Mouse (Mus musculus) urinary bladder, postnatal 25 days (tissue): ENCODE data around the gene Zfp867.

Source experiments
- DNase-seq: peaks from one replicate; pipeline ENCODE4 v3.0.0; 2022; ENCODE audit warnings: low spot score

Gene Zfp867

GRCm38 (mm10) chr11:59458973-59459372 lies 13.3 kb downstream of the Zfp867 start:
- peak; percentile 69 for DNase-seq

- no peak for DNase-seq
Observed at GRCm38 (mm10) chr11:59456891-59457290, 15.4 kb downstream of the Zfp867 start.

GRCm38 (mm10) chr11:59456346-59456745 lies 15.9 kb downstream of the Zfp867 start:
- no peak for DNase-seq

GRCm38 (mm10) chr11:59451086-59451485 lies 21.2 kb downstream of the Zfp867 start, which contains the start of gene Snap47:
Snap47 (minus strand) TSS chr11:59451186.
- DNase-seq: no peak

- no peak for DNase-seq
Observed at GRCm38 (mm10) chr11:59450230-59450771, 22.0 kb downstream of the Zfp867 start.

- DNase-seq: peak; percentile 93
Observed at GRCm38 (mm10) chr11:59449741-59450229, 22.5 kb downstream of the Zfp867 start, which contains the start of gene Jmjd4. Jmjd4 (plus strand) TSS chr11:59450045.

GRCm38 (mm10) chr11:59443102-59443501 lies 29.2 kb downstream of the Zfp867 start:
- DNase-seq: no peak

- no peak for DNase-seq
Observed at GRCm38 (mm10) chr11:59437954-59438353, 34.3 kb downstream of the Zfp867 start.

- DNase-seq: no peak
Observed at GRCm38 (mm10) chr11:59432261-59432660, 40.0 kb downstream of the Zfp867 start.

- DNase-seq: no peak
Observed at GRCm38 (mm10) chr11:59429959-59430358, 42.3 kb downstream of the Zfp867 start.

- DNase-seq: no peak
Observed at GRCm38 (mm10) chr11:59428057-59428660, 44.1 kb downstream of the Zfp867 start.

- no peak for DNase-seq
Observed at GRCm38 (mm10) chr11:59425671-59426101, 46.6 kb downstream of the Zfp867 start.

GRCm38 (mm10) chr11:59423010-59423588 lies 49.2 kb downstream of the Zfp867 start:
- DNase-seq: no peak

GRCm38 (mm10) chr11:59421967-59422366 lies 50.3 kb downstream of the Zfp867 start:
- DNase-seq: no peak

GRCm38 (mm10) chr11:59421436-59421835 lies 50.8 kb downstream of the Zfp867 start:
- no peak for DNase-seq

GRCm38 (mm10) chr11:59418708-59419107 lies 53.6 kb downstream of the Zfp867 start:
- DNase-seq: no peak

GRCm38 (mm10) chr11:59412999-59413863 lies 59.0 kb downstream of the Zfp867 start:
- no peak for DNase-seq

GRCm38 (mm10) chr11:59412058-59412457 lies 60.2 kb downstream of the Zfp867 start:
- no peak for DNase-seq
